Mouse (Mus musculus): Measurements from ENCODE around the gene Espn.

DNA sequence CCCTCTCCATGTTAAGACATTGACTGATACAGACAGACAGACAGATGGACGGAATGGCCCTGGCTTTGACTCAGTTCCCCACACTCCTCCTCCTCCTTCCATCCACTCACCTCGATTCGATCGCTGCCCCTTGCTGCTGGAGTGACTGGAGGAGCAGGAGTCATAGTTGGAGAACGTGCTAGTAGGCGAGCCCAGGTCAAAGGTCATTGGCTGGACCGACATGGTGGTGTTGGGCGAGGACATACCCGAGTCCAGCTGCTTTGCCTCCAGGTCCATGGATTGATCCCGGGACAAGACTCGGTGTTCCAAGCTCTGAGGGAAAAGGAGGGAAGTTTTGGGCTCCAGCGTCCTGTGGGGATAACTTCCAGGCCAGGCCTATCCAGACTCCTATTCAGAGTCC is 16.8 kb downstream of the Espn start:
- TF ChIP-seq CTCF (IDR thresholded peaks at IDR 0.05) (no peak), EP300 (IDR thresholded peaks at IDR 0.05) (no peak)

Measured in lung, postnatal 0 days (tissue).